Mouse (Mus musculus) bone marrow, adult 2 months (tissue): ENCODE measurements around the gene Cdca5.
"Not testable (repeated sequence)": the region's sequence is repeated elsewhere in the genome, so short reads cannot be mapped to it uniquely, and the experiment has no call there.

ENCODE experiments used
- CTCF ChIP-seq: fragments of 200-500 bp; IDR thresholded peaks from 2 replicates; pipeline ENCODE4 v1.5.1; 2011; ENCODE audit warnings: low read length, control low read depth; ENCODE audit not compliant: control insufficient read depth, insufficient read depth
- POLR2A ChIP-seq: fragments of 200-500 bp; IDR thresholded peaks from 2 replicates; pipeline ENCODE4 v1.6.1; 2011; ENCODE audit warnings: low read depth, mild to moderate bottlenecking, control low read depth, low read length, borderline replicate concordance; ENCODE audit not compliant: control insufficient read depth

DNA sequence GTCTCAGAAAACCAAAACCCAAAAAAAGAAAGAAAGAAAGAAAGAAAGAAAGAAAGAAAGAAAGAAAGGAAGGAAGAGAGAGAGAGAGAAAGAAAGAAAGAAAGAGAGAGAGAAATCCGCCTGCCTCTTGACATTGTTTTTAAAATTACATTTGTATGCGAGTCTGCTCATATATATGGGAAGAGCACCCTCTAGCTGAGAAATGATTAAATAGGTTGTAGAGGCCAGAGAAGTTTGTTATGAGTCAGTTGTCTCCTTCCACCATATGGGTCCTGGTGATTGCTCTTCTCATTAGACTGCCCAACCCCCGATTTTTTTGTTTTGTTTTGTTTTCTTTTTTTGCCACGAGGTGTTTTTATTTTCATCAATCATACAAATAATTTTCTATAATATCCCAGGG, 40.7 kb upstream of the Cdca5 start:
- not testable (repeated sequence) for TF ChIP-seq POLR2A, CTCF
